Mouse (Mus musculus) CH12.LX (cell line): ENCODE data around the gene Fcmr.

Experiments used
- CTCF ChIP-seq, 2 experiments: IDR thresholded peaks in 1 of 2; conservative IDR thresholded peaks in 1 of 2; 2 replicates each; pipeline ENCODE4 v1.5.1; 2011 to 2012; ENCODE audit warnings: low read depth in 2 of 2, low read length in 2 of 2, improper control_type of control experiment in 1 of 2, inconsistent platforms in 1 of 2, mild to moderate bottlenecking in 1 of 2, moderate library complexity in 1 of 2
- MXI1 ChIP-seq: IDR thresholded peaks from 2 replicates; pipeline ENCODE4 v1.6.1; 2011; ENCODE audit warnings: mild to moderate bottlenecking, low read depth, low read length, improper control_type of control experiment
- NRF1 ChIP-seq: IDR thresholded peaks from 2 replicates; pipeline ENCODE4 v1.6.1; 2014; ENCODE audit warnings: low read depth, mild to moderate bottlenecking, inconsistent platforms, low read length, improper control_type of control experiment, moderate library complexity
- POLR2A ChIP-seq: IDR thresholded peaks from 2 replicates; pipeline ENCODE4 v1.6.1; 2011; ENCODE audit warnings: low read depth, mild to moderate bottlenecking, improper control_type of control experiment, low read length
- USF1 ChIP-seq: IDR thresholded peaks from 2 replicates; pipeline ENCODE4 v1.6.1; 2014; ENCODE audit warnings: low read depth, mild to moderate bottlenecking, inconsistent platforms, low read length, improper control_type of control experiment

DNA sequence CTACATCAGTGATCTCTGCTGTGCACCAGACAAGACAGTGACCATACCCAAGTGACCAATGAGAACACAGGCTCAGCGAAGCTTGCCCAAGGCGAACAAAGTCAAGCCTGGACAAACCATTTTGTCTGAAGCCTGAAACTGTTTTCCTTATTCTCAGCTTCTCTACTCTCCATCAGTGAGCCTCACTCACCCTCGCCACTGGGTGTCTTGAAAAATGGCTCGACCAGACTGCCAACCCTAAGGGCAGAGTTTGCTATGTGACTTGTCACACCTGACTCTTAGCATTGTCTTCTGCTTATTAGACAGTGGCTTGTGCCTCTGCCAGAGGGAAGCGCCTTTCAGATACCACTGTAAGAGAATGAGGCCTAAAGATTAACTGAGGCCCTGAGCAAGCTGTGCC, 728 bp upstream of the Fcmr start:
- TF ChIP-seq USF1 (no peak), CTCF (conservative IDR thresholded peaks at IDR 0.05 in 1 of 2, IDR thresholded peaks at IDR 0.05 in 1 of 2; ENCODE audit: low read depth in 2 of 2, low read length in 2 of 2) (no peak), NRF1 (no peak), POLR2A (no peak), MXI1 (no peak)
